Mouse (Mus musculus): Measurements from ENCODE around the gene Zfp688. TPM values are rescaled to one million over a fixed set of nuclear protein-coding genes. Genes with fewer than 3 reads are reported as not detected.
A peak's percentile ranks its signal among the peaks of the same experiment; 100 is the strongest.
"Not testable (repeated sequence)": the region's sequence is repeated elsewhere in the genome, so short reads cannot be mapped to it uniquely, and the experiment has no call there.

Gene Zfp688
- polyA plus RNA-seq, 1 experiment from 2014 or later = 23.0 TPM

- not testable (repeated sequence) for H3K4me2 ChIP-seq; H3K27me3 ChIP-seq; H3K27ac ChIP-seq; H3K4me1 ChIP-seq; H3K36me3 ChIP-seq; H3K4me3 ChIP-seq; ATAC-seq (ENCODE audit: borderline replicate concordance, extremely low read depth, low FRiP score, low TSS enrichment); H3K9me3 ChIP-seq; H3K9ac ChIP-seq
- WGBS = 94% methylated on average over 6 of the region's 6 CpGs
Observed at GRCm38 (mm10) chr7:127404101-127404500, 17.8 kb downstream of the Zfp688 start.

GRCm38 (mm10) chr7:127402980-127403379, 18.9 kb downstream of the Zfp688 start:
- Histone ChIP-seq H3K4me1 (peaks cover 9% of the 10 kb centered on the region; the same call in 1 of the 2 replicates), H3K27me3 (no peaks in the 10 kb centered on the region), H3K27ac (no peak overlapping the region), H3K4me3 (no peak overlapping the region), H3K9ac (no peak overlapping the region), H3K4me2 (no peak overlapping the region), H3K36me3 (peaks cover 7% of the 10 kb centered on the region; the same call in 1 of the 2 replicates), H3K9me3 (no peaks in the 10 kb centered on the region)
- WGBS = 46% methylated on average over 2 of the region's 2 CpGs
- ATAC-seq (ENCODE audit: borderline replicate concordance, extremely low read depth, low FRiP score, low TSS enrichment) = no peak

- Histone ChIP-seq H3K36me3 (peaks cover 7% of the 10 kb centered on the region; the same call in 1 of the 2 replicates), H3K27ac (no peak overlapping the region), H3K4me3 (no peak overlapping the region), H3K27me3 (no peaks in the 10 kb centered on the region), H3K9ac (no peak overlapping the region), H3K9me3 (no peaks in the 10 kb centered on the region), H3K4me2 (no peak overlapping the region), H3K4me1 (no peaks in the 10 kb centered on the region)
- no peak for ATAC-seq (ENCODE audit: borderline replicate concordance, extremely low read depth, low FRiP score, low TSS enrichment)
- 56% methylated on average over 3 of the region's 3 CpGs for WGBS
Observed at GRCm38 (mm10) chr7:127400355-127400754, 21.5 kb downstream of the Zfp688 start.

- Histone ChIP-seq H3K4me1 (peaks cover 13% of the 10 kb centered on the region), H3K4me2 (peak overlapping the region; percentile 86), H3K9me3 (no peaks in the 10 kb centered on the region), H3K27ac (peak overlapping the region; percentile 85; the same call in 1 of the 2 replicates), H3K27me3 (no peaks in the 10 kb centered on the region), H3K9ac (peak overlapping the region; percentile 49), H3K4me3 (peak overlapping the region; percentile 66), H3K36me3 (peaks cover 7% of the 10 kb centered on the region; the same call in 1 of the 2 replicates)
- ATAC-seq (ENCODE audit: borderline replicate concordance, extremely low read depth, low FRiP score, low TSS enrichment) = no peak; the same call in 1 of the 2 replicates
- WGBS = 11% methylated on average over 7 of the region's 7 CpGs
Observed at GRCm38 (mm10) chr7:127393944-127394333, 27.9 kb downstream of the Zfp688 start.

- ATAC-seq (ENCODE audit: borderline replicate concordance, extremely low read depth, low FRiP score, low TSS enrichment) = peak; percentile 94
- Histone ChIP-seq H3K4me2 (peak within 1 kb of the TSS; percentile 86), H3K4me1 (peaks cover 13% of the 10 kb centered on the region), H3K27ac (peak within 1 kb of the TSS; percentile 85), H3K36me3 (peaks cover 7% of the 10 kb centered on the region; the same call in 1 of the 2 replicates), H3K4me3 (peak within 1 kb of the TSS; percentile 66), H3K9me3 (no peaks in the 10 kb centered on the region), H3K9ac (peak within 1 kb of the TSS; percentile 82), H3K27me3 (no peaks in the 10 kb centered on the region)
- WGBS = under 1% methylated on average over 45 of the region's 45 CpGs
Observed at GRCm38 (mm10) chr7:127393157-127393943, 28.5 kb downstream of the Zfp688 start, which contains the start of gene E430018J23Rik. TSS of gene E430018J23Rik (minus strand) at chr7:127393629.

GRCm38 (mm10) chr7:127392251-127392824, 29.5 kb downstream of the Zfp688 start:
- H3K9ac ChIP-seq = peak overlapping the region; percentile 82
- H3K27me3 ChIP-seq = no peaks in the 10 kb centered on the region
- H3K9me3 ChIP-seq = no peaks in the 10 kb centered on the region
- peaks cover 7% of the 10 kb centered on the region; the same call in 1 of the 2 replicates for H3K36me3 ChIP-seq
- no peak overlapping the region for H3K27ac ChIP-seq
- 77% methylated on average over 8 of the region's 8 CpGs for WGBS
- peak overlapping the region; percentile 86 for H3K4me2 ChIP-seq
- peaks cover 13% of the 10 kb centered on the region for H3K4me1 ChIP-seq
- peak overlapping the region; percentile 66 for H3K4me3 ChIP-seq
- no peak for ATAC-seq (ENCODE audit: borderline replicate concordance, extremely low read depth, low FRiP score, low TSS enrichment)

GRCm38 (mm10) chr7:127391538-127391937, 30.3 kb downstream of the Zfp688 start:
- Histone ChIP-seq H3K4me3 (no peak overlapping the region), H3K4me1 (peaks cover 13% of the 10 kb centered on the region), H3K27ac (no peak overlapping the region), H3K27me3 (no peaks in the 10 kb centered on the region), H3K4me2 (no peak overlapping the region), H3K36me3 (peaks cover 7% of the 10 kb centered on the region; the same call in 1 of the 2 replicates), H3K9me3 (no peaks in the 10 kb centered on the region), H3K9ac (no peak overlapping the region)
- WGBS = 95% methylated on average over 16 of the region's 16 CpGs
- no peak for ATAC-seq (ENCODE audit: borderline replicate concordance, extremely low read depth, low FRiP score, low TSS enrichment)

GRCm38 (mm10) chr7:127390306-127390705, 31.6 kb downstream of the Zfp688 start:
- Histone ChIP-seq H3K27ac (no peak overlapping the region), H3K27me3 (no peaks in the 10 kb centered on the region), H3K9me3 (no peaks in the 10 kb centered on the region), H3K4me3 (no peak overlapping the region), H3K9ac (no peak overlapping the region), H3K36me3 (peaks cover 11% of the 10 kb centered on the region), H3K4me1 (peaks cover 13% of the 10 kb centered on the region), H3K4me2 (no peak overlapping the region)
- no peak for ATAC-seq (ENCODE audit: borderline replicate concordance, extremely low read depth, low FRiP score, low TSS enrichment)
- 68% methylated on average over 7 of the region's 7 CpGs for WGBS

GRCm38 (mm10) chr7:127388201-127388600, 33.7 kb downstream of the Zfp688 start:
- H3K27me3 ChIP-seq; H3K27ac ChIP-seq; H3K9ac ChIP-seq; H3K4me1 ChIP-seq; H3K4me2 ChIP-seq; H3K4me3 ChIP-seq; ATAC-seq (ENCODE audit: borderline replicate concordance, extremely low read depth, low FRiP score, low TSS enrichment); H3K9me3 ChIP-seq: not testable (repeated sequence)
- peaks cover 23% of the 10 kb centered on the region for H3K36me3 ChIP-seq

GRCm38 (mm10) chr7:127386641-127387392, 35.1 kb downstream of the Zfp688 start, which contains the start of gene 9130019O22Rik:
TSS of gene 9130019O22Rik (minus strand) at chr7:127387166.
- H3K27ac ChIP-seq = peak within 1 kb of the TSS; percentile 41; the same call in 1 of the 2 replicates
- WGBS = 10% methylated on average over 38 of the region's 38 CpGs
- H3K4me1 ChIP-seq = no peaks in the 10 kb centered on the region
- peak within 1 kb of the TSS; percentile 79 for H3K4me2 ChIP-seq
- peaks cover 26% of the 10 kb centered on the region for H3K36me3 ChIP-seq
- H3K4me3 ChIP-seq = peak within 1 kb of the TSS; percentile 57
- H3K27me3 ChIP-seq = no peaks in the 10 kb centered on the region
- peak; percentile 88 for ATAC-seq (ENCODE audit: borderline replicate concordance, extremely low read depth, low FRiP score, low TSS enrichment)
- peak within 1 kb of the TSS; percentile 64 for H3K9ac ChIP-seq
- H3K9me3 ChIP-seq = no peaks in the 10 kb centered on the region

GRCm38 (mm10) chr7:127385560-127385959, 36.3 kb downstream of the Zfp688 start:
- not testable (repeated sequence) for H3K9me3 ChIP-seq; ATAC-seq (ENCODE audit: borderline replicate concordance, extremely low read depth, low FRiP score, low TSS enrichment); H3K4me3 ChIP-seq; H3K4me1 ChIP-seq; H3K4me2 ChIP-seq; H3K27ac ChIP-seq; H3K27me3 ChIP-seq; H3K9ac ChIP-seq
- 93% methylated on average over 4 of the region's 4 CpGs for WGBS
- peaks cover 20% of the 10 kb centered on the region for H3K36me3 ChIP-seq

Data from lung, embryonic 15.5 days (tissue).